Mouse (Mus musculus) embryonic fibroblast, embryonic 13.5 days (primary cell): Measurements from ENCODE around the gene Ackr1.
"Not testable (repeated sequence)": the region's sequence is repeated elsewhere in the genome, so short reads cannot be mapped to it uniquely, and the experiment has no call there.

Source experiments
- CTCF ChIP-seq: IDR thresholded peaks from 2 replicates; pipeline ENCODE4 v1.5.1; 2011; ENCODE audit warnings: mild to moderate bottlenecking, control low read depth, low read length, moderate library complexity, borderline replicate concordance; ENCODE audit not compliant: insufficient read depth
- POLR2A ChIP-seq: IDR thresholded peaks from 2 replicates; pipeline ENCODE4 v1.6.1; 2011; ENCODE audit warnings: low read depth, mild to moderate bottlenecking, control low read depth, low read length, moderate library complexity

DNA sequence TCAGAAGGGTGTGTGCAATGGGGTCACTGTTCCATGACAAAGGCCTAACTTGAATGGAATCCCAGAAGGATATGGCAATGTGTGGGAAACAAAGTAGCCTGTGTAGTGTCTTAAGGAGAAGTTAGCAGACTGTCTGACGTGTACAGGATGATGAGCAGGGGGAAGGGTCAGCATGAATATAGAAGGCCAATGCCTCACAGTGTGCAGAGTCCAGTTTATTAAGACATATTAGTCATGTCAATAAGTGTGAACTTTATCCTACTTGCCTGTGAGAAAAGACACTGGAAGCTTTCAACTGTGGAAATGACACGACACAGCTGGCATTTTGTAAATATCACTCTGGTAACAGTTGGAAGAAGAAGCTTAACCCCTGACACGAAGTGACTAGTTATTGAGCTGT, 30.8 kb downstream of the Ackr1 start:
- TF ChIP-seq CTCF, POLR2A: not testable (repeated sequence)
